Mouse (Mus musculus) heart, postnatal 0 days (tissue): Measurements from ENCODE around the gene Arrdc3.

Source experiments
- CTCF ChIP-seq: IDR thresholded peaks from 2 replicates; pipeline ENCODE4 v1.5.1; 2016; ENCODE audit warnings: antibody characterized with exemption, control low read depth, low read depth
- EP300 ChIP-seq: IDR thresholded peaks from 2 replicates; pipeline ENCODE4 v1.6.1; 2016; ENCODE audit warnings: antibody characterized with exemption, low read depth

GRCm38 (mm10) chr13:80883649-80884376, 629 bp downstream of the Arrdc3 start:
- TF ChIP-seq CTCF (no peak), EP300 (no peak)
